Mouse (Mus musculus) erythroblast, embryonic 14.5 days (primary cell): Measurements from ENCODE around the gene Gm10720. TPM values are rescaled to one million over a fixed set of nuclear protein-coding genes. Genes with fewer than 3 reads are reported as not detected.
"Not testable (repeated sequence)": the region's sequence is repeated elsewhere in the genome, so short reads cannot be mapped to it uniquely, and the experiment has no call there.

Source experiments
- H3K27me3 ChIP-seq: 2 replicates; pipeline ENCODE4 v1.6.1; 2012; ENCODE audit warnings: inconsistent platforms; ENCODE audit not compliant: control insufficient read depth
- H3K36me3 ChIP-seq: 2 replicates; pipeline ENCODE4 v1.6.1; 2012; ENCODE audit warnings: mild to moderate bottlenecking, inconsistent platforms; ENCODE audit not compliant: control insufficient read depth
- H3K4me1 ChIP-seq: 2 replicates; pipeline ENCODE4 v1.6.1; 2012; ENCODE audit warnings: inconsistent platforms; ENCODE audit not compliant: control insufficient read depth
- H3K4me3 ChIP-seq: replicated peaks from 2 replicates; pipeline ENCODE3; 2012; ENCODE audit warnings: moderate library complexity, mild to moderate bottlenecking, inconsistent platforms
- H3K9me3 ChIP-seq: 2 replicates; pipeline ENCODE4 v1.6.1; 2012; ENCODE audit warnings: low read length, inconsistent platforms, mixed read lengths; ENCODE audit not compliant: control insufficient read depth
- polyA plus RNA-seq: library from polyadenylated mRNA; stranded (reverse); fragments of >175 nt; gene quantifications from 2 replicates; pipeline ENCODE4 v1.2.3, GENCODE M21; 2012

Gene Gm10720
- polyA plus RNA-seq: 0.06 and 0.16 TPM in 2 replicates

- H3K4me3 ChIP-seq, H3K9me3 ChIP-seq, H3K27me3 ChIP-seq, H3K4me1 ChIP-seq, H3K36me3 ChIP-seq: not testable (repeated sequence)
Observed at GRCm38 (mm10) chr9:3015354-3015753, at the start of gene Gm10720. Gene Gm10720, plus strand, starts transcription at chr9:3015654.

GRCm38 (mm10) chr9:3000445-3000972 lies 14.9 kb upstream of the Gm10720 start, which contains the start of gene Gm10722:
Gene Gm10722, plus strand, starts transcription at chr9:3000922.
- H3K27me3 ChIP-seq, H3K36me3 ChIP-seq, H3K9me3 ChIP-seq: not testable (repeated sequence)

GRCm38 (mm10) chr9:3001006-3001405 lies 14.4 kb upstream of the Gm10720 start:
- H3K27me3 ChIP-seq, H3K36me3 ChIP-seq, H3K9me3 ChIP-seq, H3K4me1 ChIP-seq, H3K4me3 ChIP-seq: not testable (repeated sequence)

More at GRCm38 (mm10) chr9:3000445-3000972, 14.9 kb upstream of the Gm10720 start, which contains the start of gene Gm10722:
- H3K4me1 ChIP-seq, H3K4me3 ChIP-seq: not testable (repeated sequence)

GRCm38 (mm10) chr9:3001948-3002659 lies 13.3 kb upstream of the Gm10720 start:
- not testable (repeated sequence) for H3K27me3 ChIP-seq, H3K4me1 ChIP-seq, H3K9me3 ChIP-seq, H3K36me3 ChIP-seq, H3K4me3 ChIP-seq

- H3K4me1 ChIP-seq, H3K4me3 ChIP-seq, H3K27me3 ChIP-seq, H3K36me3 ChIP-seq, H3K9me3 ChIP-seq: not testable (repeated sequence)
Observed at GRCm38 (mm10) chr9:3002794-3003396, 12.6 kb upstream of the Gm10720 start, which contains the start of gene Gm11168. Gene Gm11168, plus strand, starts transcription at chr9:3003346.

GRCm38 (mm10) chr9:3006179-3006578 lies 9.3 kb upstream of the Gm10720 start:
- H3K36me3 ChIP-seq, H3K4me3 ChIP-seq, H3K9me3 ChIP-seq, H3K4me1 ChIP-seq, H3K27me3 ChIP-seq: not testable (repeated sequence)

- not testable (repeated sequence) for H3K27me3 ChIP-seq, H3K9me3 ChIP-seq, H3K36me3 ChIP-seq, H3K4me3 ChIP-seq, H3K4me1 ChIP-seq
Observed at GRCm38 (mm10) chr9:3006636-3007035, 8.8 kb upstream of the Gm10720 start.

GRCm38 (mm10) chr9:3007272-3007671 lies 8.2 kb upstream of the Gm10720 start:
- not testable (repeated sequence) for H3K4me1 ChIP-seq, H3K9me3 ChIP-seq, H3K36me3 ChIP-seq, H3K4me3 ChIP-seq, H3K27me3 ChIP-seq

- H3K4me3 ChIP-seq, H3K36me3 ChIP-seq, H3K9me3 ChIP-seq, H3K4me1 ChIP-seq, H3K27me3 ChIP-seq: not testable (repeated sequence)
Observed at GRCm38 (mm10) chr9:3009331-3009730, 6.1 kb upstream of the Gm10720 start.

GRCm38 (mm10) chr9:3012054-3012621 lies 3.3 kb upstream of the Gm10720 start:
- H3K27me3 ChIP-seq, H3K4me3 ChIP-seq, H3K36me3 ChIP-seq, H3K9me3 ChIP-seq, H3K4me1 ChIP-seq: not testable (repeated sequence)

GRCm38 (mm10) chr9:3012733-3013279 lies 2.6 kb upstream of the Gm10720 start, which contains the start of gene Gm10721:
Gene Gm10721, plus strand, starts transcription at chr9:3013140.
- not testable (repeated sequence) for H3K9me3 ChIP-seq, H3K27me3 ChIP-seq, H3K36me3 ChIP-seq, H3K4me3 ChIP-seq, H3K4me1 ChIP-seq

GRCm38 (mm10) chr9:3015896-3016295 lies 442 bp downstream of the Gm10720 start:
- H3K27me3 ChIP-seq, H3K4me1 ChIP-seq, H3K9me3 ChIP-seq, H3K4me3 ChIP-seq, H3K36me3 ChIP-seq: not testable (repeated sequence)

GRCm38 (mm10) chr9:3017108-3017507 lies 1.7 kb downstream of the Gm10720 start, which contains the start of gene Gm10719:
Gene Gm10719, plus strand, starts transcription at chr9:3017408.
- not testable (repeated sequence) for H3K4me3 ChIP-seq, H3K36me3 ChIP-seq, H3K4me1 ChIP-seq, H3K27me3 ChIP-seq, H3K9me3 ChIP-seq

GRCm38 (mm10) chr9:3018944-3019343 lies 3.5 kb downstream of the Gm10720 start:
- H3K4me3 ChIP-seq, H3K4me1 ChIP-seq, H3K9me3 ChIP-seq, H3K36me3 ChIP-seq, H3K27me3 ChIP-seq: not testable (repeated sequence)
